8 mouse cellular contexts compared by ENCODE assay signal in genomic region chr7:28766173-28766879, GRCm38 (mm10). TPM values are rescaled to one million over a fixed set of nuclear protein-coding genes. Genes with fewer than 3 reads are reported as not detected.
DNase-seq lines count a peak whose midpoint lies in the region; ATAC-seq and TF ChIP-seq lines count a peak whose summit lies in the region.

Sirt2 (plus strand) TSS chr7:28766735.

- no peaks in the 10 kb centered on the region for H3K27me3 ChIP-seq in megakaryocyte, embryonic 14.5 days (replicated peaks)

- peak within 1 kb of the TSS; percentile 76 for H3K27ac ChIP-seq in cortical plate, adult 2 months (ENCODE audit: insufficient read depth, low read length)

- H3K9me3 ChIP-seq in megakaryocyte, embryonic 14.5 days: no peaks in the 10 kb centered on the region

- peak; percentile 98 to 99 for DNase-seq in gastrocnemius, adult 8-10 months (ENCODE audit: low spot score in 2 of 2)
- DNase-seq in hindlimb bud, embryonic 11.5 days (ENCODE audit: extremely low spot score, low read depth, low spot score): peak; percentile 95
- DNase-seq in left cerebral cortex, adult 8-10 months (ENCODE audit: low spot score in 2 of 2): peak; percentile 95 to 98
- peak; percentile 99 for DNase-seq in right cerebral cortex, postnatal 10 days (ENCODE audit: low spot score in 2 of 2)
- peak; percentile 84 for DNase-seq in urinary bladder, postnatal 25 days (ENCODE audit: low spot score)

- no peak for TF ChIP-seq CTCF in cortical plate, adult 2 months (IDR thresholded peaks at IDR 0.05; ENCODE audit: extremely low read depth, insufficient read depth, low read length)

- H3K36me3 ChIP-seq in megakaryocyte, embryonic 14.5 days (replicated peaks; ENCODE audit: low read length): peaks cover 35% of the 10 kb centered on the region

- H3K4me1 ChIP-seq in cortical plate, adult 2 months (ENCODE audit: control insufficient read depth, insufficient read depth, low read length): peaks cover 7% of the 10 kb centered on the region; the same call in 1 of the 2 replicates
- H3K4me1 ChIP-seq in megakaryocyte, embryonic 14.5 days: peaks cover 61% of the 10 kb centered on the region

- peak within 1 kb of the TSS; percentile 83 for H3K4me3 ChIP-seq in cortical plate, adult 2 months (ENCODE audit: insufficient read depth, low read length)
- peak within 1 kb of the TSS; percentile 97 for H3K4me3 ChIP-seq in megakaryocyte, embryonic 14.5 days (replicated peaks)

- peak; percentile 48; the same call in 1 of the 2 replicates for TF ChIP-seq POLR2A in cortical plate, adult 2 months (IDR thresholded peaks at IDR 0.05; ENCODE audit: extremely low read depth, insufficient read depth, low read length)

- ATAC-seq in activated CD4-positive, CD25-positive, alpha-beta regulatory T cell, adult 4 months: peak; percentile 96

RNA-seq across cellular contexts. Expression of gene Sirt2, which starts in this region (rescaled TPM):
- polyA plus RNA-seq in activated CD4-positive, CD25-positive, alpha-beta regulatory T cell, adult 4 months (2017; shearing (Covaris generic)): 100 to 1,000 TPM in 1 of 2 experiments, 10 to 100 TPM in 1; 82.3 to 103 TPM
- polyA plus RNA-seq in cortical plate, adult 2 months (2012; rRNA removed): 267 and 291 TPM in 2 replicates
- total RNA-seq in gastrocnemius, adult 8-10 months (2022): 100 to 1,000 TPM in 1 of 4 experiments, 10 to 100 TPM in 3; 94.9 to 105 (median 96.4) TPM
- 100 to 1,000 TPM; 132 to 145 (median 141) TPM for total RNA-seq in left cerebral cortex, adult 8-10 months (2022)
- polyA plus RNA-seq in megakaryocyte, embryonic 14.5 days (2012; ENCODE audit: insufficient read depth, low replicate concordance): 230 and 254 TPM in 2 replicates

Comparison
In these comparisons a context has a peak if more than half of its experiments do, and no peak if none do; other contexts are left out.
1. Peak in every context shown above with its lines: DNase-seq, ATAC-seq, H3K4me3 ChIP-seq and H3K27ac ChIP-seq.